Mouse (Mus musculus) left cerebral cortex, postnatal 14 days (tissue): ENCODE data around the gene Rhof. TPM values are rescaled to one million over a fixed set of nuclear protein-coding genes. Genes with fewer than 3 reads are reported as not detected.
A peak's percentile ranks its signal among the peaks of the same experiment; 100 is the strongest.
"Not testable (repeated sequence)": the region's sequence is repeated elsewhere in the genome, so short reads cannot be mapped to it uniquely, and the experiment has no call there.

ENCODE experiments used
- DNase-seq, 2 experiments: peaks; one replicate each; pipeline ENCODE4 v3.0.0; 2021 to 2022; ENCODE audit warnings: low spot score in 2 of 2, mixed read lengths in 1 of 2
- intact Hi-C: fragments of 180-260 bp; cut with DNase I; formaldehyde crosslinking; loops from one replicate; pipeline ENCODE4 v1.15.1; 2025
- total RNA-seq, 2 experiments: library from RNA; stranded (reverse); gene quantifications; 2 replicates each; pipeline ENCODE4 v1.2.3; 2021

Gene Rhof
- total RNA-seq, 2 experiments from 2014 or later = 54.3 to 56.3 TPM

GRCm38 (mm10) chr5:123083340-123084050, 49.0 kb downstream of the Rhof start:
- no peak for DNase-seq
- intact Hi-C loops = no loop called here

GRCm38 (mm10) chr5:123080510-123080909, 52.0 kb downstream of the Rhof start:
- intact Hi-C loops = no loop called here
- DNase-seq = no peak

GRCm38 (mm10) chr5:123080041-123080440, 52.5 kb downstream of the Rhof start:
- no peak for DNase-seq
- intact Hi-C loops = no loop called here

GRCm38 (mm10) chr5:123079568-123079967, 52.9 kb downstream of the Rhof start:
- DNase-seq = no peak
- intact Hi-C loops = loop anchor here (5.0 kb wide), 1 partner anchor 33 kb away; no protein-coding TSS in a partner anchor

GRCm38 (mm10) chr5:123076419-123077281, 55.8 kb downstream of the Rhof start:
- DNase-seq = no peak
- intact Hi-C loops = loop anchor here (5.0 kb wide), 1 partner anchor 36 kb away; no protein-coding TSS in a partner anchor

- intact Hi-C loops = loop anchor here (5.0 kb wide), 1 partner anchor 37 kb away; no protein-coding TSS in a partner anchor
These were observed 56.7 kb downstream of the Rhof start for GRCm38 (mm10) chr5:123075576-123076418.

GRCm38 (mm10) chr5:123068714-123069113, 63.8 kb downstream of the Rhof start:
- intact Hi-C loops = no loop called here
- no peak for DNase-seq

More at GRCm38 (mm10) chr5:123075576-123076418, 56.7 kb downstream of the Rhof start:
- DNase-seq = peak; percentile 89 to 92

- intact Hi-C loops = no loop called here
- DNase-seq = no peak
These were observed 64.4 kb downstream of the Rhof start, which contains the start of gene Tmem120b for GRCm38 (mm10) chr5:123068115-123068514. Gene Tmem120b, plus strand, starts transcription at chr5:123068415.

- intact Hi-C loops = no loop called here
- DNase-seq = no peak
These were observed 65.0 kb downstream of the Rhof start for GRCm38 (mm10) chr5:123067395-123067995.

GRCm38 (mm10) chr5:123064207-123064606, 68.3 kb downstream of the Rhof start:
- DNase-seq = peak; percentile 55 to 79
- intact Hi-C loops = loop anchor here (1.0 to 2.0 kb wide), 2 partner anchors 51 to 107 kb away; no protein-coding TSS in a partner anchor

GRCm38 (mm10) chr5:123063141-123063540, 69.4 kb downstream of the Rhof start:
- DNase-seq = no peak
- intact Hi-C loops = no loop called here

GRCm38 (mm10) chr5:123061402-123061749, 71.1 kb downstream of the Rhof start:
- DNase-seq, intact Hi-C loops: not testable (repeated sequence)

GRCm38 (mm10) chr5:123060706-123061401, 71.6 kb downstream of the Rhof start:
- intact Hi-C loops = no loop called here
- no peak for DNase-seq

GRCm38 (mm10) chr5:123059757-123060520, 72.6 kb downstream of the Rhof start:
- DNase-seq = peak; percentile 47 to 55
- intact Hi-C loops = no loop called here

GRCm38 (mm10) chr5:123058251-123059102, 74.0 kb downstream of the Rhof start:
- intact Hi-C loops = no loop called here

GRCm38 (mm10) chr5:123057366-123058250, 74.9 kb downstream of the Rhof start:
- intact Hi-C loops = no loop called here
- DNase-seq = peak; percentile 99 to 100

More at GRCm38 (mm10) chr5:123058251-123059102, 74.0 kb downstream of the Rhof start:
- DNase-seq = no peak
